Mouse (Mus musculus): ENCODE data around the gene Lrrc63.

DNA sequence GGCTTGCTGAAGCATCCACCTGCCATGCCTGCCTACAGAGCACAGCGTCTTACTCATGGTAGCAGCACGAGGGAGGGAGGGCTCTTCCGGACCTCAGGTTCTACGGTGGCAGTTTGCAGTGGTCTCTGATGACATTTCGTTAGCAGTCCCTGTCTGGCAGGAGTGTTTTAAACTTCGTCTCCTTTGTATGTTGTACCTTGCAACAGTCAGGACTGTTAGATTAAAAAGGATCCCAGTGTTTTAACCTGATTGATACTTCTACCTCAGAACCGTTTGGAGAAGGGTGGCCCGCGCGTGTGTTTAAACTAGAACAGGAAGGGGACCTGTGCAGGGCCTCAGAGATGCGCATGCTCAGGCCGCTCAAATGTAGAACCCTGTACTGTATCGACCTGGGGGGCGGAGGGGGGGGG is 47.7 kb upstream of the Lrrc63 start:
- TF ChIP-seq POLR2A (IDR thresholded peaks at IDR 0.05; ENCODE audit: borderline replicate concordance, control insufficient read depth, low read depth, low read length) (no peak; the same call in 1 of the 2 replicates), CTCF (IDR thresholded peaks at IDR 0.05; ENCODE audit: control insufficient read depth, insufficient read depth, low read length) (no peak)

Measured in bone marrow, adult 2 months (tissue).